ENCODE assay signal across 22 mouse cellular contexts in the genomic region with DNA sequence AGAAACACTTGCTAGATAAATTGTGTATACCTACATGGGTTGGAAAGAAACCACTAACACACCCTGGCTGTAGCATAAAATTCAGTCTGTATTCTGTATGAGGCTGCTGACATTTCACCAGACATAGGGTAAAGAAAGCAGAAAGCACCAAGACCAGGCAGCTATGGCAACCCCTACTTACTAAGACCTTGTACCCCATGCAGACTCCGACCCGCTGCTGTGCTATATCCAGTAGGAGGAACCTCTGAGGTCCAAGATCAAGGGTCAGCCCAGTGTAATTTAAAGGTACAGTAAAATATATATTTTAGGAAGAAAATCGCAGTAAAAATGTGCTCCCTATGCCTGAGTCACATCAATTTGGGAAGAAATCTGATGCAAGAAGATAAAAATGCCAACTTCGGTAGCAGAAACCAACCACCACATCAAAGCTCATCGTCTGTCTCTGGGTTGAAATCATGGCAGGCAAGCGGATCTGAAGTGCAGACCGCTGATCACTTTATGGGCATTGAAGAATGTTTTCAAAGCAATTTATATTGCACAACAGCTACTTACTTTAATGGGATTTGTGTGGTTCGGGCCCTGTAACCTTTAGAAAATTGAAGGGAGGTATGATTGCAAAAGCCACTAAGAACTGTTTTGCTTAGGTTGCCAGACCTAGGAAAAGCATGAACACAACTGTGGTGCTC. TPM values are rescaled to one million over a fixed set of nuclear protein-coding genes. Genes with fewer than 3 reads are reported as not detected.
"Had no signal": no experiment of that assay in that cellular context is flagged by ENCODE, and none has a peak within 500 bp of the region (broad histone marks: within the 10 kb centered on the region; RNA-seq: fewer than 3 reads in every experiment).

No protein-coding gene starts in this region.

- H3K27ac ChIP-seq: liver, embryonic 15.5 days; lung, embryonic 15.5 days; macrophage; midbrain, embryonic 12.5 days; neural tube, embryonic 13.5 days; neural tube, embryonic 15.5 days had no signal

- H3K4me1 ChIP-seq: liver, embryonic 15.5 days; lung, embryonic 15.5 days; megakaryocyte, embryonic 14.5 days; midbrain, embryonic 12.5 days; neural tube, embryonic 13.5 days; neural tube, embryonic 15.5 days had no signal

- ATAC-seq: liver, postnatal 0 days; lung, postnatal 0 days had no signal

- H3K9ac ChIP-seq: liver, embryonic 15.5 days; liver, postnatal 0 days; lung, embryonic 15.5 days; midbrain, embryonic 12.5 days; neural tube, embryonic 13.5 days; neural tube, embryonic 15.5 days had no signal

- H3K9me3 ChIP-seq: liver, embryonic 15.5 days; lung, embryonic 15.5 days; midbrain, embryonic 12.5 days; neural tube, embryonic 13.5 days; neural tube, embryonic 15.5 days had no signal

- H3K4me3 ChIP-seq: liver, embryonic 15.5 days; lung, embryonic 15.5 days; megakaryocyte, embryonic 14.5 days; midbrain, embryonic 12.5 days; neural tube, embryonic 13.5 days; neural tube, embryonic 15.5 days had no signal

- DNase-seq: liver, postnatal 0 days; lung, adult 2 months; lung, postnatal 14 days; lung, postnatal 36 days; midbrain, embryonic 14.5 days; retina, postnatal 1 day; right cerebral cortex, adult 18-20 months; right cerebral cortex, postnatal 25 days; right cerebral cortex, postnatal 4 days; spleen, adult 18-20 months; thymus, adult 18-20 months; thymus, postnatal 14 days; thymus, postnatal 36 days had no signal

- H3K27me3 ChIP-seq: liver, embryonic 15.5 days; lung, embryonic 15.5 days; megakaryocyte, embryonic 14.5 days; midbrain, embryonic 12.5 days; neural tube, embryonic 13.5 days; neural tube, embryonic 15.5 days had no signal

- H3K36me3 ChIP-seq: liver, embryonic 15.5 days; lung, embryonic 15.5 days; midbrain, embryonic 12.5 days; neural tube, embryonic 13.5 days; neural tube, embryonic 15.5 days had no signal

- H3K4me2 ChIP-seq: liver, embryonic 15.5 days; lung, embryonic 15.5 days; midbrain, embryonic 12.5 days; neural tube, embryonic 13.5 days; neural tube, embryonic 15.5 days had no signal

RNA-seq across cellular contexts. Expression of gene Prrx1, which starts 46.5 kb away (rescaled TPM):
- total RNA-seq: megakaryocyte progenitor cell, adult 5-6 weeks had no signal
